Mouse (Mus musculus): ENCODE data around the gene Nxnl1.

GRCm38 (mm10) chr8:71604021-71604420 lies 37.6 kb upstream of the Nxnl1 start:
- TF ChIP-seq EP300 (IDR thresholded peaks at IDR 0.05) (no peak), CTCF (IDR thresholded peaks at IDR 0.05) (no peak)

Data from lung, postnatal 0 days (tissue).